Comparison of ENCODE assay signal across 8 mouse cellular contexts in genomic region chr19:4397798-4398629, GRCm38 (mm10). TPM values are rescaled to one million over a fixed set of nuclear protein-coding genes. Genes with fewer than 3 reads are reported as not detected.
A peak's percentile ranks its signal among the peaks of the same experiment; 100 is the strongest.
DNase-seq lines count a peak whose midpoint lies in the region; ATAC-seq and TF ChIP-seq lines count a peak whose summit lies in the region.

Gene Kdm2a, minus strand, starts transcription at chr19:4398285.

- peak within 1 kb of the TSS; percentile 83 for H3ac ChIP-seq in myocyte (ENCODE audit: control insufficient read depth, insufficient read length)

- H3K4me3 ChIP-seq in heart, embryonic 12.5 days: peak within 1 kb of the TSS; percentile 84
- H3K4me3 ChIP-seq in kidney, embryonic 16.5 days (ENCODE audit: low read length): peak within 1 kb of the TSS; percentile 98
- peak within 1 kb of the TSS; percentile 80 for H3K4me3 ChIP-seq in liver, embryonic 11.5 days (ENCODE audit: low read depth, low read length)
- H3K4me3 ChIP-seq in myocyte: peak within 1 kb of the TSS; percentile 95
- H3K4me3 ChIP-seq in stomach, embryonic 14.5 days (ENCODE audit: low read depth, low read length): peak within 1 kb of the TSS; percentile 88

- no peak for TF ChIP-seq POLR2A in myocyte (IDR thresholded peaks at IDR 0.05; ENCODE audit: insufficient read length, low read depth)

- DNase-seq in retina, embryonic 14.5 days (ENCODE audit: low spot score): peak; percentile 48
- no peak for DNase-seq in retina, postnatal 1 day
- DNase-seq in liver, embryonic 11.5 days (ENCODE audit: low spot score): peak; percentile 78

- peaks cover 36% of the 10 kb centered on the region for H3K79me2 ChIP-seq in myocyte (ENCODE audit: control insufficient read depth, insufficient read depth)

- peaks cover 5% of the 10 kb centered on the region for H3K36me3 ChIP-seq in heart, embryonic 12.5 days
- H3K36me3 ChIP-seq in kidney, embryonic 16.5 days (ENCODE audit: insufficient read depth, low read length): peaks cover 2% of the 10 kb centered on the region; the same call in 1 of the 2 replicates
- peaks cover 3% of the 10 kb centered on the region; the same call in 1 of the 2 replicates for H3K36me3 ChIP-seq in liver, embryonic 11.5 days (ENCODE audit: control insufficient read depth, insufficient read depth, low read length)
- peaks cover under 1% of the 10 kb centered on the region for H3K36me3 ChIP-seq in myocyte (ENCODE audit: control insufficient read depth, insufficient read depth)
- H3K36me3 ChIP-seq in stomach, embryonic 14.5 days (ENCODE audit: control insufficient read depth, insufficient read depth, low read length): peaks cover 3% of the 10 kb centered on the region; the same call in 1 of the 2 replicates

- under 1% methylated on average over 82 of the region's 82 CpGs for WGBS in heart, embryonic 12.5 days
- under 1% methylated on average over 76 of the region's 82 CpGs for WGBS in kidney, embryonic 16.5 days
- WGBS in liver, embryonic 11.5 days: 2% methylated on average over 81 of the region's 82 CpGs
- WGBS in stomach, embryonic 14.5 days: 2% methylated on average over 82 of the region's 82 CpGs

- no peaks in the 10 kb centered on the region for H3K9me3 ChIP-seq in heart, embryonic 12.5 days (replicated peaks)
- no peaks in the 10 kb centered on the region for H3K9me3 ChIP-seq in kidney, embryonic 16.5 days (ENCODE audit: low read length)
- H3K9me3 ChIP-seq in liver, embryonic 11.5 days (ENCODE audit: control insufficient read depth, low read length): no peaks in the 10 kb centered on the region
- H3K9me3 ChIP-seq in stomach, embryonic 14.5 days (ENCODE audit: control insufficient read depth, low read depth, low read length): no peaks in the 10 kb centered on the region

- peak; percentile 21; the same call in 1 of the 2 replicates for ATAC-seq in erythroid progenitor cell, adult 5-6 weeks (replicated peaks; ENCODE audit: low FRiP score, poor library complexity, severe bottlenecking)
- peak; percentile 37 for ATAC-seq in heart, embryonic 12.5 days (ENCODE audit: insufficient number of reproducible peaks, low FRiP score)
- peak; percentile 44 for ATAC-seq in kidney, embryonic 16.5 days (ENCODE audit: low FRiP score, low TSS enrichment)
- peak; percentile 10 for ATAC-seq in liver, embryonic 11.5 days (replicated peaks; ENCODE audit: low FRiP score)
- peak; percentile 17; the same call in 1 of the 2 replicates for ATAC-seq in stomach, embryonic 14.5 days (ENCODE audit: insufficient number of reproducible peaks, insufficient read depth, low FRiP score, low read depth)

- peak within 1 kb of the TSS; percentile 87 for H3K27ac ChIP-seq in heart, embryonic 12.5 days (ENCODE audit: poor library complexity, severe bottlenecking)
- H3K27ac ChIP-seq in kidney, embryonic 16.5 days (ENCODE audit: low read length): peak within 1 kb of the TSS; percentile 83
- H3K27ac ChIP-seq in liver, embryonic 11.5 days (ENCODE audit: low read depth, low read length): peak within 1 kb of the TSS; percentile 87
- peak within 1 kb of the TSS; percentile 83 for H3K27ac ChIP-seq in stomach, embryonic 14.5 days (ENCODE audit: low read length)

- no peaks in the 10 kb centered on the region for H3K27me3 ChIP-seq in heart, embryonic 12.5 days (replicated peaks)
- no peaks in the 10 kb centered on the region for H3K27me3 ChIP-seq in kidney, embryonic 16.5 days (ENCODE audit: insufficient read depth, low read length)
- H3K27me3 ChIP-seq in liver, embryonic 11.5 days (replicated peaks; ENCODE audit: control insufficient read depth, insufficient read depth, low read length): no peaks in the 10 kb centered on the region
- no peaks in the 10 kb centered on the region for H3K27me3 ChIP-seq in myocyte (ENCODE audit: control insufficient read depth, insufficient read depth, insufficient read length)
- no peaks in the 10 kb centered on the region for H3K27me3 ChIP-seq in stomach, embryonic 14.5 days (ENCODE audit: control insufficient read depth, insufficient read depth, low read length)

- peak within 1 kb of the TSS; percentile 85 for H3K4me2 ChIP-seq in heart, embryonic 12.5 days
- H3K4me2 ChIP-seq in kidney, embryonic 16.5 days (replicated peaks; ENCODE audit: low read depth, low read length): peak within 1 kb of the TSS; percentile 87
- peak within 1 kb of the TSS; percentile 99 for H3K4me2 ChIP-seq in liver, embryonic 11.5 days
- H3K4me2 ChIP-seq in myocyte (ENCODE audit: low read depth): peak within 1 kb of the TSS; percentile 65
- peak within 1 kb of the TSS; percentile 89 for H3K4me2 ChIP-seq in stomach, embryonic 14.5 days (replicated peaks; ENCODE audit: low read depth, low read length)

- H3K9ac ChIP-seq in heart, embryonic 12.5 days: peak within 1 kb of the TSS; percentile 85
- peak within 1 kb of the TSS; percentile 82 for H3K9ac ChIP-seq in kidney, embryonic 16.5 days (replicated peaks; ENCODE audit: low read length)
- peak within 1 kb of the TSS; percentile 88 for H3K9ac ChIP-seq in liver, embryonic 11.5 days (ENCODE audit: low read depth, low read length)
- peak within 1 kb of the TSS; percentile 68 for H3K9ac ChIP-seq in stomach, embryonic 14.5 days (replicated peaks; ENCODE audit: low read depth, low read length)

- peaks cover 11% of the 10 kb centered on the region for H3K4me1 ChIP-seq in heart, embryonic 12.5 days (replicated peaks)
- peaks cover 19% of the 10 kb centered on the region for H3K4me1 ChIP-seq in kidney, embryonic 16.5 days (ENCODE audit: insufficient read depth, low read length)
- peaks cover 19% of the 10 kb centered on the region for H3K4me1 ChIP-seq in liver, embryonic 11.5 days (replicated peaks; ENCODE audit: control insufficient read depth, insufficient read depth, low read length)
- 0 out of 2 replicates have a peak, but pooled peaks cover 7% of the 10 kb centered on the region for H3K4me1 ChIP-seq in stomach, embryonic 14.5 days (ENCODE audit: control insufficient read depth, insufficient read depth, low read length)

TF ChIP-seq in myocyte, 11 proteins besides CTCF, POLR2A, EP300 and RAD21:
- TF ChIP-seq TCF12 (IDR thresholded peaks at IDR 0.05; ENCODE audit: insufficient read depth, poor library complexity, severe bottlenecking): no peak
- TF ChIP-seq CEBPB (IDR thresholded peaks at IDR 0.05; ENCODE audit: insufficient read depth, poor library complexity, severe bottlenecking): no peak
- TF ChIP-seq MYOG (IDR thresholded peaks at IDR 0.05; ENCODE audit: control insufficient read depth in 1 of 3, insufficient read depth in 1 of 3, insufficient read length in 2 of 3, low read depth in 2 of 3): no peak
- TF ChIP-seq SRF (IDR thresholded peaks at IDR 0.05; ENCODE audit: control insufficient read depth, insufficient read length, low read depth): no peak
- no peak for TF ChIP-seq MAX (IDR thresholded peaks at IDR 0.05; ENCODE audit: low read depth)
- no peak for TF ChIP-seq USF1 (IDR thresholded peaks at IDR 0.05; ENCODE audit: low read depth)
- TF ChIP-seq POLR2AphosphoS2 (IDR thresholded peaks at IDR 0.05; ENCODE audit: insufficient read length, low read depth): no peak
- no peak for TF ChIP-seq E2F4 (IDR thresholded peaks at IDR 0.05; ENCODE audit: insufficient read depth)
- TF ChIP-seq MYOD1 (IDR thresholded peaks at IDR 0.05; ENCODE audit: control insufficient read depth in 1 of 3, insufficient read length in 2 of 3, low read depth in 2 of 3): no peak
- TF ChIP-seq TCF3 (IDR thresholded peaks at IDR 0.05; ENCODE audit: insufficient read length, low read depth): no peak
TF ChIP-seq in myocyte: peak in this region for 0.

RNA-seq across cellular contexts. Expression of gene Kdm2a, which starts in this region (rescaled TPM):
- total RNA-seq in erythroid progenitor cell, adult 5-6 weeks (2015; ENCODE audit: low replicate concordance): 40.7 and 74.2 TPM in 2 replicates
- total RNA-seq in erythroid progenitor cell, adult 5-6 weeks (2017; ENCODE audit: low replicate concordance): 79.4 and 114 TPM in 2 replicates
- 50.9 and 57.7 TPM in 2 replicates for polyA plus RNA-seq in heart, embryonic 12.5 days (2016; fragmentation: Nextera tagmentation; extraction: Ambion mirVana)
- polyA plus RNA-seq in kidney, embryonic 16.5 days (2015; fragmentation: Nextera tagmentation; extraction: Ambion mirVana): 47.5 and 56.2 TPM in 2 replicates
- 39.8 and 40.2 TPM in 2 replicates for polyA plus RNA-seq in liver, embryonic 11.5 days (2014; fragmentation: Nextera tagmentation; extraction: Ambion mirVana)
- polyA plus RNA-seq in myocyte (2012; fragmentation: generic; extraction: Trizol): 20.3 TPM
- polyA plus RNA-seq in stomach, embryonic 14.5 days (2014; fragmentation: Nextera tagmentation; extraction: Ambion mirVana): 56.4 and 58.2 TPM in 2 replicates
